Mouse (Mus musculus) embryo, embryonic 9.5 days (tissue): ENCODE results near the gene Krtap24-1.

Experiments used
- DNase-seq: peaks from one replicate; pipeline ENCODE4 v3.0.0-alpha.2; 2017; ENCODE audit errors: extremely low spot score

The Krtap24-1 gene

GRCm38 (mm10) chr16:88611922-88612321, at the start of gene Krtap24-1:
Gene Krtap24-1, minus strand, starts transcription at chr16:88612279.
- no peak for DNase-seq

- DNase-seq = no peak
These were observed 45.3 kb upstream of the Krtap24-1 start for GRCm38 (mm10) chr16:88657426-88657825.

GRCm38 (mm10) chr16:88651952-88652351, 39.9 kb upstream of the Krtap24-1 start:
- no peak for DNase-seq

- no peak for DNase-seq
These were observed 39.0 kb upstream of the Krtap24-1 start for GRCm38 (mm10) chr16:88651082-88651481.

GRCm38 (mm10) chr16:88647358-88647846, 35.3 kb upstream of the Krtap24-1 start, which contains the start of gene Krtap26-1:
Gene Krtap26-1, minus strand, starts transcription at chr16:88647796.
- no peak for DNase-seq

- no peak for DNase-seq
These were observed 34.5 kb upstream of the Krtap24-1 start for GRCm38 (mm10) chr16:88646366-88647111.

GRCm38 (mm10) chr16:88640053-88640452, 28.0 kb upstream of the Krtap24-1 start:
- DNase-seq = no peak

GRCm38 (mm10) chr16:88635142-88635541, 23.1 kb upstream of the Krtap24-1 start:
- peak; percentile 7 for DNase-seq

GRCm38 (mm10) chr16:88631474-88631873, 19.4 kb upstream of the Krtap24-1 start:
- DNase-seq = no peak

- no peak for DNase-seq
These were observed 15.5 kb upstream of the Krtap24-1 start, which contains the start of gene 2310079G19Rik for GRCm38 (mm10) chr16:88627566-88627965. Gene 2310079G19Rik, minus strand, starts transcription at chr16:88627666.

GRCm38 (mm10) chr16:88612712-88613111, 633 bp upstream of the Krtap24-1 start:
- no peak for DNase-seq

GRCm38 (mm10) chr16:88604570-88604969, 7.5 kb downstream of the Krtap24-1 start:
- DNase-seq = no peak

GRCm38 (mm10) chr16:88602464-88602863, 9.6 kb downstream of the Krtap24-1 start:
- no peak for DNase-seq

GRCm38 (mm10) chr16:88600303-88600702, 11.8 kb downstream of the Krtap24-1 start:
- no peak for DNase-seq

GRCm38 (mm10) chr16:88599504-88600237, 12.4 kb downstream of the Krtap24-1 start:
- DNase-seq = peak; percentile 22

- DNase-seq = no peak
These were observed 19.3 kb downstream of the Krtap24-1 start for GRCm38 (mm10) chr16:88592758-88593157.

- no peak for DNase-seq
These were observed 28.7 kb downstream of the Krtap24-1 start for GRCm38 (mm10) chr16:88583338-88583737.

- DNase-seq = no peak
These were observed 36.0 kb downstream of the Krtap24-1 start for GRCm38 (mm10) chr16:88575885-88576679.

- no peak for DNase-seq
These were observed 39.1 kb downstream of the Krtap24-1 start for GRCm38 (mm10) chr16:88572904-88573404.

- DNase-seq = no peak
These were observed 41.9 kb downstream of the Krtap24-1 start for GRCm38 (mm10) chr16:88570136-88570535.

- no peak for DNase-seq
These were observed 42.3 kb downstream of the Krtap24-1 start for GRCm38 (mm10) chr16:88569732-88570131.

- DNase-seq = no peak
These were observed 43.0 kb downstream of the Krtap24-1 start for GRCm38 (mm10) chr16:88569096-88569495.
